Mouse (Mus musculus) CH12.LX (cell line): ENCODE measurements around the gene Sgsm1. TPM values are rescaled to one million over a fixed set of nuclear protein-coding genes. Genes with fewer than 3 reads are reported as not detected.

Experiments used
- DNase-seq: peaks from one replicate; pipeline ENCODE4 v3.0.0-alpha.2; 2013; ENCODE audit errors: extremely low read depth
- H3K27ac ChIP-seq: 2 replicates; pipeline ENCODE4 v1.5.1; 2012; ENCODE audit warnings: low read depth, mild to moderate bottlenecking, control low read depth, moderate library complexity; ENCODE audit not compliant: insufficient read depth
- H3K27me3 ChIP-seq: replicated peaks from 2 replicates; pipeline ENCODE3; 2012; ENCODE audit warnings: inconsistent platforms
- H3K36me3 ChIP-seq, 2 experiments: replicated peaks in 1 of 2; 2 replicates each; pipeline versions ENCODE3 to v1.6.1; 2012; ENCODE audit warnings: inconsistent platforms in 1 of 2, low read length in 1 of 2, mild to moderate bottlenecking in 1 of 2, mixed read lengths in 1 of 2, moderate library complexity in 1 of 2; ENCODE audit not compliant: control insufficient read depth in 1 of 2, insufficient read depth in 1 of 2
- H3K4me1 ChIP-seq, 2 experiments: 2 replicates each; pipeline ENCODE4 v1.6.1; 2012; ENCODE audit warnings: inconsistent platforms in 1 of 2, moderate library complexity in 1 of 2; ENCODE audit not compliant: insufficient read depth in 2 of 2, control insufficient read depth in 1 of 2
- H3K4me2 ChIP-seq: 2 replicates; pipeline ENCODE4 v1.6.1; 2012; ENCODE audit warnings: low read depth, mild to moderate bottlenecking, control low read depth; ENCODE audit not compliant: poor library complexity, insufficient read depth, severe bottlenecking
- H3K4me3 ChIP-seq, 3 experiments: fragments of 150-350 bp in 1 of 3; sonication (generic) in 1 of 3; replicated peaks in 1 of 3; 2 replicates each; pipeline versions ENCODE3 to v1.5.1; 2011 to 2012; ENCODE audit warnings: low read depth in 2 of 3, low read length in 2 of 3, mild to moderate bottlenecking in 2 of 3, moderate library complexity in 2 of 3, control low read depth in 1 of 3, improper control_type of control experiment in 1 of 3, inconsistent platforms in 1 of 3, mixed read lengths in 1 of 3; ENCODE audit not compliant: poor library complexity in 1 of 3
- H3K79me2 ChIP-seq: replicated peaks from 2 replicates; pipeline ENCODE4 v1.6.1; 2012; ENCODE audit warnings: mild to moderate bottlenecking, moderate library complexity; ENCODE audit not compliant: control insufficient read depth, poor library complexity, insufficient read depth, severe bottlenecking; ENCODE audit errors: extremely low read depth
- H3K9ac ChIP-seq: 2 replicates; pipeline ENCODE4 v1.6.1; 2012; ENCODE audit warnings: low read depth, mild to moderate bottlenecking, control low read depth, moderate library complexity; ENCODE audit not compliant: insufficient read depth
- H3K9me3 ChIP-seq: replicated peaks from 2 replicates; pipeline ENCODE3; 2012; ENCODE audit warnings: low read length, inconsistent platforms, mixed read lengths
- CHD2 ChIP-seq: IDR thresholded peaks from 2 replicates; pipeline ENCODE4 v1.6.1; 2011; ENCODE audit warnings: low read length, improper control_type of control experiment
- ELF1 ChIP-seq: IDR thresholded peaks from 2 replicates; pipeline ENCODE4 v1.6.1; 2014; ENCODE audit warnings: low read depth, mild to moderate bottlenecking, inconsistent platforms, low read length, improper control_type of control experiment
- JUND ChIP-seq: conservative IDR thresholded peaks from 2 replicates; pipeline ENCODE4 v1.6.1; 2011; ENCODE audit warnings: low read depth, low read length, improper control_type of control experiment
- MYC ChIP-seq: IDR thresholded peaks from 2 replicates; pipeline ENCODE4 v1.6.1; 2011; ENCODE audit warnings: low read depth, mild to moderate bottlenecking, improper control_type of control experiment, low read length
- SIN3A ChIP-seq: IDR thresholded peaks from 2 replicates; pipeline ENCODE4 v1.6.1; 2012; ENCODE audit warnings: low read length, improper control_type of control experiment, inconsistent platforms
- SMC3 ChIP-seq: IDR thresholded peaks from 2 replicates; pipeline ENCODE4 v1.6.1; 2011; ENCODE audit warnings: low read depth, low read length, improper control_type of control experiment
- TBP ChIP-seq: conservative IDR thresholded peaks from 2 replicates; pipeline ENCODE4 v1.6.1; 2011; ENCODE audit warnings: low read depth, low read length, improper control_type of control experiment
- ZC3H11A ChIP-seq: IDR thresholded peaks from 2 replicates; pipeline ENCODE4 v1.6.1; 2012; ENCODE audit warnings: low read depth, mild to moderate bottlenecking, inconsistent platforms, low read length, improper control_type of control experiment
- dilution Hi-C: fragments of 300-500 bp; cut with MboI; formaldehyde crosslinking; loops from 2 replicates; pipeline ENCODE4 v1.14.3; 2020; ENCODE audit warnings: low sequenced_read_pairs; ENCODE audit not compliant: extremely low pct_unique_long_range_greater_than_20kb, extremely low pct_ligation_motif_present
- in situ Hi-C: fragments of 300-500 bp; cut with MboI; formaldehyde crosslinking; loops from 3 replicates; pipeline ENCODE4 v1.14.3; 2019; ENCODE audit warnings: low sequenced_read_pairs, low pct_ligation_motif_present, low pct_unique_long_range_greater_than_20kb, mixed read lengths
- polyA plus RNA-seq: library from polyadenylated mRNA; unstranded; fragments of >175 nt; gene quantifications from 2 replicates; pipeline ENCODE4 v1.2.1, GENCODE M21; 2012; ENCODE audit warnings: low read depth; ENCODE audit not compliant: insufficient read length
- total RNA-seq, 2 experiments: library from RNA; depleted of rRNA; stranded (reverse); fragments of 300-350 nt in 1 of 2; fragments of >200 nt in 1 of 2; gene quantifications; 2 replicates each; pipeline ENCODE4 v1.2.3; 2012 to 2014

The Sgsm1 gene
- total and polyA plus RNA-seq, 3 experiments = 0.08 TPM; not detected in 2

DNA sequence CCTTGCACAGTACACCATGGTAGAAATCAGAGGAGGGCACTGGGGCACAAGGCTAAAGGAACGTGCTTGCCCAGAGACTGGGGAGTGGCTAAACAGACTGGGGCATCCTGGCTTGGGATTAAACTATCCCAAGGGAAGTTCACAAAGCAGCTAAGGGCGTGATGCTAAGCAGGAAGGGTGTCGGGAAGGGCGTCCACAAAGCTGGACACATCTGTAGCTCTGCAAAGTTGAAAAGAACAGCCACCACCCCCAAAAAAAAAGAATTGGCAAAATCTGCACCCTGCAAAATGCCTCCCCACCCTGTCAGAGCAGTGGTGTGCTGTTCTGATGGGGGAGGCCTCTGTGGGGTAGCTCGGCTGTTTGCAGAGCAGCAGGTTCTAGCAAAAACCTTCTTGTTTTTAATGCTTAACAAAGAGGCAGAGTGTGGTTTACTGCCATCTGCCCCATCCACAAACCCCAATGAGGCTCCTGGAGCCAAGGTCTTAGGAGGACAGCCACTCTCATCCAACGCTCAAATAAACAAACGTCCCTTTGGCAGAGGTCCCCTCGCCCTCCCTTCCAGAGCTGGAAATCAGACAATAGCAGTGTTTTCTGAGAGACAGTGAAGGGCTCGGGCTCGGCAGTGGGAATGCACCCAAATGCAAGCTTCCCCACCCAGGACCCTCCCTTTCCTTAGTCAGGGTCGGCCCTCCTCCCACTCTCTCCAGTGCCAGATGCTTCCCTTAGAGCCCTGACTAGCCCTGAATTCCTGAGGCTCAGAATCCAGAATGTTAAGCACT, 101.8 kb downstream of the Sgsm1 start:
- dilution Hi-C loops = no loop called here
- H3K4me1 ChIP-seq = no peaks in the 10 kb centered on the region
- no peaks in the 10 kb centered on the region for H3K36me3 ChIP-seq
- H3K79me2 ChIP-seq = no peaks in the 10 kb centered on the region
- H3K4me3 ChIP-seq = no peak overlapping the region
- in situ Hi-C loops = no loop called here
- no peak for DNase-seq
- H3K27me3 ChIP-seq = peaks cover 87% of the 10 kb centered on the region
- H3K9ac ChIP-seq = no peak overlapping the region
- H3K9me3 ChIP-seq = no peaks in the 10 kb centered on the region
- TF ChIP-seq SMC3 = no peak
- TF ChIP-seq ZC3H11A = no peak
- no peak overlapping the region for H3K4me2 ChIP-seq
- H3K27ac ChIP-seq = no peak overlapping the region

GRCm38 (mm10) chr5:113208048-113208447, 102.5 kb downstream of the Sgsm1 start:
- no peak overlapping the region for H3K4me3 ChIP-seq
- no peak overlapping the region for H3K9ac ChIP-seq
- in situ Hi-C loops = no loop called here
- no peaks in the 10 kb centered on the region for H3K79me2 ChIP-seq
- dilution Hi-C loops = no loop called here
- no peaks in the 10 kb centered on the region for H3K4me1 ChIP-seq
- no peak overlapping the region for H3K27ac ChIP-seq
- H3K27me3 ChIP-seq = peaks cover 86% of the 10 kb centered on the region
- H3K4me2 ChIP-seq = no peak overlapping the region
- H3K9me3 ChIP-seq = peaks cover 3% of the 10 kb centered on the region
- TF ChIP-seq MYC (no peak), TBP (no peak), CHD2 (no peak), ELF1 (no peak), SIN3A (no peak)
- TF ChIP-seq, all 38 proteins: peak for 0
- no peaks in the 10 kb centered on the region for H3K36me3 ChIP-seq
- no peak for DNase-seq

DNA sequence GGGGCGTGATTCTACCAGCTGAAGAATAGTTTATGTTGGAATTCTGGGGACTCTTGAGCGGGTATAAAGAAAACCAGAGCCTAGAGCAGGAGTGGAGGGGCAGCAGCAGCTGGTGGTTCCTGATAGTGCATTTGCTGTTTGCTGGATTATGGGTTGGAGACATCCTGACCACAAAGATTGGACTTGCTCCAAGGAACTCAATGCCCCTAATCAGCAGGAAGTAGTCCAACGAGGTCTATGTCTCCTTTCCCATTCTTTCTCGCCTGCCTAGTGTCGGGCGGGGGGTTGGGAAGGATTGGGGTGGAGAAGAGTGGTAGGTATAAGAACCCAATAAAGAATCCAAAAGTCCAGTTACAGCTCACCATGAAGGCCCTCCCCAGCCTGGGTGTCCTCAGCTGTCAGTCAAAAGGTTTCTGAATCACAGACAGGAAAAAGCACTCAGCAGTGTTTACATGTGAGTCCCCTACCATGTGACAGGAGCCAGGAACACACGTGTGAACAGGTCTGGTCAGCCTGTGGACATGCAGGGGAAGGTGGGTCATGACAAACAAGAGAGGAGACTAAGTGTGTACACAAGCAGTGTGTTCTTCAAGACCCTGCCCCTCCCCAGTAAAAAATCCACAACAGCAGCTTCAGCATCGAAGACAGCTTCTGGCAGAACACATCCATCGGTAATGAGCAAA, 103.8 kb downstream of the Sgsm1 start:
- no peak for DNase-seq
- Histone ChIP-seq H3K4me1 (no peaks in the 10 kb centered on the region), H3K36me3 (no peaks in the 10 kb centered on the region), H3K27me3 (peaks cover 86% of the 10 kb centered on the region), H3K4me2 (no peak overlapping the region), H3K9me3 (peaks cover 5% of the 10 kb centered on the region), H3K79me2 (no peaks in the 10 kb centered on the region), H3K4me3 (no peak overlapping the region), H3K9ac (no peak overlapping the region), H3K27ac (no peak overlapping the region)
- no peak for TF ChIP-seq JUND
- in situ Hi-C loops (no loop called here), dilution Hi-C loops (no loop called here)
